Mouse (Mus musculus) bone marrow, adult 2 months (tissue): ENCODE results near the gene Atat1. TPM values are rescaled to one million over a fixed set of nuclear protein-coding genes. Genes with fewer than 3 reads are reported as not detected.
"Not testable (repeated sequence)": the region's sequence is repeated elsewhere in the genome, so short reads cannot be mapped to it uniquely, and the experiment has no call there.

Experiments
- H3K27ac ChIP-seq: fragments of 200-500 bp; 2 replicates; pipeline ENCODE4 v1.5.1; 2012; ENCODE audit warnings: low read depth, mild to moderate bottlenecking, control low read depth, inconsistent platforms, low read length; ENCODE audit not compliant: control insufficient read depth, poor library complexity, insufficient read depth
- H3K4me1 ChIP-seq: fragments of 200-500 bp; 2 replicates; pipeline ENCODE4 v1.6.1; 2011; ENCODE audit warnings: low read length; ENCODE audit not compliant: control insufficient read depth, insufficient read depth
- H3K4me3 ChIP-seq: fragments of 200-500 bp; replicated peaks from 2 replicates; pipeline ENCODE3; 2011; ENCODE audit warnings: mild to moderate bottlenecking, low read depth, low read length, control low read depth; ENCODE audit not compliant: control insufficient read depth
- CTCF ChIP-seq: fragments of 200-500 bp; IDR thresholded peaks from 2 replicates; pipeline ENCODE4 v1.5.1; 2011; ENCODE audit warnings: low read length, control low read depth; ENCODE audit not compliant: control insufficient read depth, insufficient read depth
- POLR2A ChIP-seq: fragments of 200-500 bp; IDR thresholded peaks from 2 replicates; pipeline ENCODE4 v1.6.1; 2011; ENCODE audit warnings: low read depth, mild to moderate bottlenecking, control low read depth, low read length, borderline replicate concordance; ENCODE audit not compliant: control insufficient read depth
- WGBS: fragments of 180-500 bp; shearing (Covaris S2); methylation state at CpG from one replicate; pipeline ENCODE4 v1.1.7; 2018; 5-methylcytosine and 5-hydroxymethylcytosine counted together
- polyA plus RNA-seq: library from polyadenylated mRNA; stranded (reverse); fragments of >200 nt; gene quantifications from 2 replicates; pipeline ENCODE4 v1.2.4, GENCODE M21; 2011; ENCODE audit warnings: low replicate concordance; ENCODE audit not compliant: missing spikeins, insufficient read depth, insufficient read length

The Atat1 gene
- 11.7 and 19.9 TPM in 2 replicates for polyA plus RNA-seq

GRCm38 (mm10) chr17:35909919-35910369 lies at the start of gene Atat1:
Atat1 (minus strand) TSS chr17:35910075.
- Histone ChIP-seq H3K27ac (peak within 1 kb of the TSS; percentile 75), H3K4me3 (peak within 1 kb of the TSS; percentile 86), H3K4me1 (0 out of 2 replicates have a peak, but pooled peaks cover 2% of the 10 kb centered on the region)
- TF ChIP-seq CTCF: no peak
- TF ChIP-seq POLR2A: peak; percentile 74
- WGBS: under 1% methylated on average over 25 of the region's 25 CpGs

- no peaks in the 10 kb centered on the region for H3K4me1 ChIP-seq
- no peak for TF ChIP-seq POLR2A
- no peak for TF ChIP-seq CTCF
- H3K4me3 ChIP-seq: no peak overlapping the region
- 92% methylated on average over 15 of the region's 15 CpGs for WGBS
- no peak overlapping the region for H3K27ac ChIP-seq
These were observed 48.8 kb upstream of the Atat1 start for GRCm38 (mm10) chr17:35958533-35959223.

GRCm38 (mm10) chr17:35954665-35955064 lies 44.8 kb upstream of the Atat1 start:
- 83% methylated on average over 8 of the region's 8 CpGs for WGBS
- no peak for TF ChIP-seq POLR2A
- Histone ChIP-seq H3K4me1 (no peaks in the 10 kb centered on the region), H3K27ac (no peak overlapping the region), H3K4me3 (no peak overlapping the region)

GRCm38 (mm10) chr17:35952559-35952958 lies 42.7 kb upstream of the Atat1 start:
- not testable (repeated sequence) for H3K4me3 ChIP-seq

GRCm38 (mm10) chr17:35950946-35951345 lies 41.1 kb upstream of the Atat1 start:
- not testable (repeated sequence) for H3K27ac ChIP-seq, H3K4me1 ChIP-seq, H3K4me3 ChIP-seq

More at GRCm38 (mm10) chr17:35952559-35952958, 42.7 kb upstream of the Atat1 start:
- WGBS: 73% methylated on average over 3 of the region's 3 CpGs
- H3K27ac ChIP-seq, H3K4me1 ChIP-seq: not testable (repeated sequence)

GRCm38 (mm10) chr17:35939941-35940340 lies 30.1 kb upstream of the Atat1 start:
- TF ChIP-seq POLR2A: no peak
- TF ChIP-seq CTCF: no peak
- 79% methylated on average over 1 of the region's 1 CpGs for WGBS
- H3K4me1 ChIP-seq: no peaks in the 10 kb centered on the region

GRCm38 (mm10) chr17:35939108-35939507 lies 29.2 kb upstream of the Atat1 start:
- Histone ChIP-seq H3K4me1 (no peaks in the 10 kb centered on the region), H3K4me3 (no peak overlapping the region), H3K27ac (no peak overlapping the region)
- WGBS: 79% methylated on average over 2 of the region's 2 CpGs
- no peak for TF ChIP-seq CTCF

More at GRCm38 (mm10) chr17:35939941-35940340, 30.1 kb upstream of the Atat1 start:
- H3K4me3 ChIP-seq: no peak overlapping the region
- no peak overlapping the region for H3K27ac ChIP-seq

- 28% methylated on average over 2 of the region's 2 CpGs for WGBS
- peak; percentile 87 for TF ChIP-seq CTCF
- no peak for TF ChIP-seq POLR2A
These were observed 27.9 kb upstream of the Atat1 start for GRCm38 (mm10) chr17:35937700-35938348.

GRCm38 (mm10) chr17:35935763-35936162 lies 25.9 kb upstream of the Atat1 start:
- WGBS: 88% methylated on average over 14 of the region's 14 CpGs
- H3K4me3 ChIP-seq, H3K4me1 ChIP-seq, H3K27ac ChIP-seq: not testable (repeated sequence)

More at GRCm38 (mm10) chr17:35937700-35938348, 27.9 kb upstream of the Atat1 start:
- Histone ChIP-seq H3K27ac (no peak overlapping the region), H3K4me1 (no peaks in the 10 kb centered on the region), H3K4me3 (no peak overlapping the region)
